Mouse (Mus musculus) myocyte (in vitro differentiated cells): Measurements from ENCODE around the gene Fto. TPM values are rescaled to one million over a fixed set of nuclear protein-coding genes. Genes with fewer than 3 reads are reported as not detected.
A peak's percentile ranks its signal among the peaks of the same experiment; 100 is the strongest.

ENCODE experiments used
- H3K27me3 ChIP-seq: one replicate; pipeline ENCODE4 v1.6.1; 2011; ENCODE audit not compliant: control insufficient read depth, insufficient read depth, insufficient read length
- H3K36me3 ChIP-seq: one replicate; pipeline ENCODE4 v1.6.1; 2011; ENCODE audit not compliant: control insufficient read depth, insufficient read depth
- H3K4me2 ChIP-seq: one replicate; pipeline ENCODE4 v1.6.1; 2011; ENCODE audit warnings: low read depth, control low read depth
- H3K4me3 ChIP-seq: one replicate; pipeline ENCODE4 v1.5.1; 2011; ENCODE audit warnings: mild to moderate bottlenecking, control low read depth, moderate library complexity
- H3K79me2 ChIP-seq: one replicate; pipeline ENCODE4 v1.6.1; 2011; ENCODE audit not compliant: control insufficient read depth, insufficient read depth
- H3ac ChIP-seq: one replicate; pipeline ENCODE4 v1.6.1; 2011; ENCODE audit not compliant: control insufficient read depth, insufficient read length
- CEBPB ChIP-seq: IDR thresholded peaks from 2 replicates; pipeline ENCODE4 v1.6.1; 2011; ENCODE audit warnings: mild to moderate bottlenecking, moderate library complexity; ENCODE audit not compliant: poor library complexity, insufficient read depth, severe bottlenecking
- E2F4 ChIP-seq: IDR thresholded peaks from one replicate; pipeline ENCODE4 v1.6.1; 2011; ENCODE audit warnings: mild to moderate bottlenecking, control low read depth, moderate library complexity; ENCODE audit not compliant: insufficient read depth
- MAX ChIP-seq: IDR thresholded peaks from one replicate; pipeline ENCODE4 v1.6.1; 2011; ENCODE audit warnings: low read depth, mild to moderate bottlenecking, control low read depth
- MYOD1 ChIP-seq, 3 experiments: IDR thresholded peaks; one replicate each; pipeline ENCODE4 v1.6.1; 2011; ENCODE audit warnings: control low read depth in 2 of 3, low read depth in 2 of 3, mild to moderate bottlenecking in 2 of 3, moderate library complexity in 1 of 3; ENCODE audit not compliant: insufficient read length in 2 of 3, control insufficient read depth in 1 of 3
- MYOG ChIP-seq, 3 experiments: IDR thresholded peaks; one replicate each; pipeline ENCODE4 v1.6.1; 2011; ENCODE audit warnings: control low read depth in 2 of 3, low read depth in 2 of 3, mild to moderate bottlenecking in 2 of 3; ENCODE audit not compliant: insufficient read length in 2 of 3, control insufficient read depth in 1 of 3, insufficient read depth in 1 of 3
- POLR2A ChIP-seq: IDR thresholded peaks from one replicate; pipeline ENCODE4 v1.6.1; 2011; ENCODE audit warnings: low read depth, mild to moderate bottlenecking, control low read depth, moderate library complexity; ENCODE audit not compliant: insufficient read length
- POLR2AphosphoS2 ChIP-seq: IDR thresholded peaks from one replicate; pipeline ENCODE4 v1.6.1; 2011; ENCODE audit warnings: low read depth, control low read depth; ENCODE audit not compliant: insufficient read length
- REST ChIP-seq: IDR thresholded peaks from one replicate; pipeline ENCODE4 v1.6.1; 2011; ENCODE audit warnings: mild to moderate bottlenecking, control low read depth, moderate library complexity; ENCODE audit not compliant: insufficient read depth, insufficient read length
- SRF ChIP-seq: IDR thresholded peaks from one replicate; pipeline ENCODE4 v1.6.1; 2011; ENCODE audit warnings: low read depth; ENCODE audit not compliant: control insufficient read depth, insufficient read length
- TCF12 ChIP-seq: IDR thresholded peaks from one replicate; pipeline ENCODE4 v1.6.1; 2011; ENCODE audit warnings: mild to moderate bottlenecking, control low read depth; ENCODE audit not compliant: poor library complexity, insufficient read depth, severe bottlenecking
- TCF3 ChIP-seq: IDR thresholded peaks from one replicate; pipeline ENCODE4 v1.6.1; 2011; ENCODE audit warnings: low read depth, control low read depth; ENCODE audit not compliant: insufficient read length
- USF1 ChIP-seq: IDR thresholded peaks from one replicate; pipeline ENCODE4 v1.6.1; 2011; ENCODE audit warnings: low read depth, mild to moderate bottlenecking, control low read depth, moderate library complexity
- polyA plus RNA-seq: library from polyadenylated mRNA; unstranded; fragments of >200 nt; fragmentation: generic; extraction: Trizol; gene quantifications from one replicate; pipeline ENCODE4 v1.2.1, GENCODE M21; 2012; ENCODE audit warnings: missing spikeins

Gene Fto
- polyA plus RNA-seq, 1 experiment = 74.1 TPM

DNA sequence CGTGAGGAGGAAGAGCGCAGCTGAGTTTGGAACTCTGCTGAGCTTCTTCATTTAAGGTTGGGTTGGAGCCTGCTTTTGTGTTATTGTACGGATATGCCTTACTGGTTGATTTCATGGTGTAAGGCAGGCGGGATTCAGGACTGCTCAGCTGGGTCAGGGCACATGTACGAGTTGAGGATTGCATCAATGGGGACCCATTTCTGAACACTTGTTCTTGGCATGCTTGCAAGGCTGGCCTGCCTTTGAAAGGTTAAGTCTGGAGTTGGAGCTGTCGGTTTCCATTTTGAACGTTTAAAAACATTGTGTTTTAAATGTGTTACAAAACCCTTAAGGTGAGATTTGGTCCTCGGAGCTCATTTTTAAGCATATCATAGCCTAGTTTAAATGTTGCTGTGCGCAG is 15.7 kb downstream of the Fto start:
- H3ac ChIP-seq = no peak overlapping the region
- H3K79me2 ChIP-seq = peaks cover 67% of the 10 kb centered on the region
- peak overlapping the region; percentile 91 for H3K4me2 ChIP-seq
- H3K27me3 ChIP-seq = no peaks in the 10 kb centered on the region
- TF ChIP-seq MYOG (IDR thresholded peaks at IDR 0.05; ENCODE audit: control insufficient read depth in 1 of 3, insufficient read depth in 1 of 3, insufficient read length in 2 of 3, low read depth in 2 of 3) (no peak), MAX (no peak), POLR2AphosphoS2 (no peak), REST (no peak), SRF (no peak), CEBPB (no peak), TCF12 (no peak), POLR2A (no peak), USF1 (no peak), E2F4 (no peak), TCF3 (no peak), MYOD1 (IDR thresholded peaks at IDR 0.05; ENCODE audit: control insufficient read depth in 1 of 3, insufficient read length in 2 of 3, low read depth in 2 of 3) (no peak)
- peaks cover 13% of the 10 kb centered on the region for H3K36me3 ChIP-seq
- no peak overlapping the region for H3K4me3 ChIP-seq

GRCm38 (mm10) chr8:91329461-91329850 is 16.1 kb downstream of the Fto start:
- no peak overlapping the region for H3ac ChIP-seq
- no peaks in the 10 kb centered on the region for H3K27me3 ChIP-seq
- no peak overlapping the region for H3K4me3 ChIP-seq
- peaks cover 13% of the 10 kb centered on the region for H3K36me3 ChIP-seq
- H3K4me2 ChIP-seq = peak overlapping the region; percentile 91
- peaks cover 67% of the 10 kb centered on the region for H3K79me2 ChIP-seq
- TF ChIP-seq MYOG (IDR thresholded peaks at IDR 0.05; ENCODE audit: control insufficient read depth in 1 of 3, insufficient read depth in 1 of 3, insufficient read length in 2 of 3, low read depth in 2 of 3) (no peak), TCF12 (no peak), E2F4 (no peak), USF1 (no peak), MYOD1 (IDR thresholded peaks at IDR 0.05; ENCODE audit: control insufficient read depth in 1 of 3, insufficient read length in 2 of 3, low read depth in 2 of 3) (no peak), POLR2A (no peak), REST (no peak), TCF3 (no peak), SRF (no peak), CEBPB (no peak), POLR2AphosphoS2 (no peak)

DNA sequence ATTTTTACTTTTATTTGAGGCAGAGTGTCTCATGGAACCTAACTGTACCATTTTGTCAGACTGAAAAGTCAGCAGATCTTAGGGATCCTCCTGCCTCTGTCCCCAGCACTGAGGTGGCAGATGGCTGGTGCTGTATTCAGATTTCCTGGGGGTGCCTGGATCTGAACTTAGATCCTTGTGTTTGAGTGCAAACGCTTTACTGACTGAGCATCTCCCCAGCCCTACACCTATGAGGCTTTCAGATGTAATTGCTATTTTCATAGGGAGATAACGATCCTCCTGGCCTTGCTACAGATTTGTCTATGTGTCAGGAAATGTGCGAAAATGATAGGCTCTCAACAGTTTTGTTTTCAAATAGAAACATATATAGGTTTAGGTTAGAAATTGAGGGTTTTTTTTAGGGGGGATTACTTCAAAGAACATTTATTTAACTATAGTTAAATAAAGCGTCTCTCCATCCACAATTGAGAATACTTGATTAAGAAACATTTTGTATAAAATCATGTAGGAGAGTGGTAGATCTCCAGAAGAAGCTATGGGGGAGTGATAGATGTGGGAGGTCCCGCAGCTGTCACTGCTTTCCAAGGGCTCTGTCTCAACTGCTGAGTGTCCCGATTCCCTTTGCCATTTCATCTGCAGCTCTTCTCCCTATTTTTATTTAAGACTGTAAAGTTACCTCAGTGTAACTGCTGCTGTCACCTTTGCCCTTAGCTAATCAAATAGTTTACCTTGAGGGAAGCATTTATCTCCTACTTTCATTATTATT is 25.2 kb downstream of the Fto start:
- no peak overlapping the region for H3K4me2 ChIP-seq
- TF ChIP-seq CEBPB (no peak), REST (no peak), MYOD1 (IDR thresholded peaks at IDR 0.05; ENCODE audit: control insufficient read depth in 1 of 3, insufficient read length in 2 of 3, low read depth in 2 of 3) (peak in 1 of 3 experiments; percentile 38), POLR2A (no peak)

GRCm38 (mm10) chr8:91339651-91340050 is 26.3 kb downstream of the Fto start:
- no peak for TF ChIP-seq SRF
- no peak for TF ChIP-seq USF1
- TF ChIP-seq MYOG (IDR thresholded peaks at IDR 0.05; ENCODE audit: control insufficient read depth in 1 of 3, insufficient read depth in 1 of 3, insufficient read length in 2 of 3, low read depth in 2 of 3) = no peak
- TF ChIP-seq MYOD1 (IDR thresholded peaks at IDR 0.05; ENCODE audit: control insufficient read depth in 1 of 3, insufficient read length in 2 of 3, low read depth in 2 of 3) = no peak
- TF ChIP-seq MAX = no peak
- TF ChIP-seq E2F4 = no peak
- TF ChIP-seq POLR2A = no peak
- no peak for TF ChIP-seq CEBPB
- H3K4me2 ChIP-seq = no peak overlapping the region
- peaks cover 82% of the 10 kb centered on the region for H3K79me2 ChIP-seq
- no peak overlapping the region for H3ac ChIP-seq
- H3K36me3 ChIP-seq = no peaks in the 10 kb centered on the region
- H3K27me3 ChIP-seq = no peaks in the 10 kb centered on the region
- no peak overlapping the region for H3K4me3 ChIP-seq

More for the DNA sequence above, 25.2 kb downstream of the Fto start:
- peaks cover 81% of the 10 kb centered on the region for H3K79me2 ChIP-seq
- H3K36me3 ChIP-seq = no peaks in the 10 kb centered on the region
- H3K4me3 ChIP-seq = no peak overlapping the region
- no peaks in the 10 kb centered on the region for H3K27me3 ChIP-seq
- no peak overlapping the region for H3ac ChIP-seq

DNA sequence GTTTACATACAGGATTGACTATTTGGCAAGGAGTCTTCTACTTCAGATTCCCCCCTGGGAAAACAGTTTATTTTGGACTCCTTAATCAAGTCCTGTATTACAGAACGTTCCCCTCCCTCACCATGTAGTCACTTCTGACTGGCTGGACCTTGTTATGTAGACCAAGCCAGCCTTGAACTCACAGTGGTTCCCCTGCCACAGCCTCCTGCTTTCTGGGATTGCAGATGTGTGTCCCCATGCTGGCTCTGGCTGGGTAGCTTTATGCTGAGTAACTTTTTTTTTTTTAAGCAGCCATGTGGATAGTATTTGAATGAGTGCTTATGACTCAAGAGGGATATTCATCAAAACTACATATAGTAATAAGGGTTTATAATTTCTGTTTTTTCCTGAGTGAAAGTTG is 27.4 kb downstream of the Fto start:
- H3K79me2 ChIP-seq = peaks cover 77% of the 10 kb centered on the region

More for the DNA sequence above, 27.4 kb downstream of the Fto start:
- Histone ChIP-seq H3K27me3 (no peaks in the 10 kb centered on the region), H3K4me3 (no peak overlapping the region), H3K36me3 (no peaks in the 10 kb centered on the region), H3K4me2 (no peak overlapping the region), H3ac (no peak overlapping the region)
- TF ChIP-seq TCF12 = no peak
